Mouse (Mus musculus): Measurements from ENCODE around the gene Fcer1g. TPM values are rescaled to one million over a fixed set of nuclear protein-coding genes. Genes with fewer than 3 reads are reported as not detected.

The Fcer1g gene
- polyA plus RNA-seq, 1 experiment: 13.2 TPM

GRCm38 (mm10) chr1:171227879-171228278, 6.3 kb downstream of the Fcer1g start:
- no peak for TF ChIP-seq POLR2A (IDR thresholded peaks at IDR 0.05; ENCODE audit: borderline replicate concordance, insufficient read depth, low read length)
- WGBS: 89% methylated on average over 1 of the region's 1 CpGs
- Histone ChIP-seq H3K27ac (ENCODE audit: insufficient read depth, low read length) (no peak overlapping the region), H3K27me3 (ENCODE audit: control insufficient read depth, insufficient read depth, low read length) (no peaks in the 10 kb centered on the region), H3K4me1 (ENCODE audit: control insufficient read depth, insufficient read depth, low read length) (no peaks in the 10 kb centered on the region), H3K4me3 (replicated peaks; ENCODE audit: insufficient read depth, low read depth, low read length) (no peak overlapping the region)
- DNase-seq: no peak

GRCm38 (mm10) chr1:171226780-171227179, 7.4 kb downstream of the Fcer1g start:
- Histone ChIP-seq H3K27me3 (ENCODE audit: control insufficient read depth, insufficient read depth, low read length) (no peaks in the 10 kb centered on the region), H3K4me1 (ENCODE audit: control insufficient read depth, insufficient read depth, low read length) (no peaks in the 10 kb centered on the region), H3K27ac (ENCODE audit: insufficient read depth, low read length) (no peak overlapping the region), H3K4me3 (replicated peaks; ENCODE audit: insufficient read depth, low read depth, low read length) (no peak overlapping the region)
- TF ChIP-seq POLR2A (IDR thresholded peaks at IDR 0.05; ENCODE audit: borderline replicate concordance, insufficient read depth, low read length) (no peak), CTCF (IDR thresholded peaks at IDR 0.05; ENCODE audit: borderline replicate concordance, insufficient read depth, low read depth, low read length) (no peak)
- WGBS: 55% methylated on average over 4 of the region's 4 CpGs
- no peak for DNase-seq

DNA sequence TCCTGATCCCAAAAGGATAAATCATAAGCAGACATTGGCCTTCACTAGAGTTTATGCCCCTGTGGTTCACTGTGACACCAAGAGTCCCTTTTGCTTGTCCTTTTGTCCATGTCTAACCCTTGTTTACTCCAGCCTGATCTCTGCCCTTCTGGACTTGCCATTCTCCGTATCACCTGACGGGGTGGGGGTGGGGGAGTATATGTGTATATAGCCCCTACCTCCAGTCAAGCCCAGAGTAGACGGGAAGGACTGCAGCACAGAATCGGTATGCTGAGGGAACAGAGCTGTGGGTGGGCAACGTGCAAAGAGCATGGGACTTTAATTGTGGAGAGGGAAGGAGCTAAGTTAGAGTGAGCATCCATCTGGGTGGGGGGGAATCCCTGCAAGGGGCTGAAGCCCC, 9.3 kb downstream of the Fcer1g start, which contains the start of gene Apoa2:
Gene Apoa2 (plus strand): TSS at position 198 of the 400 bp plus-strand sequence.
- TF ChIP-seq CTCF (IDR thresholded peaks at IDR 0.05; ENCODE audit: borderline replicate concordance, insufficient read depth, low read depth, low read length) (no peak), POLR2A (IDR thresholded peaks at IDR 0.05; ENCODE audit: borderline replicate concordance, insufficient read depth, low read length) (no peak)
- H3K27me3 ChIP-seq (ENCODE audit: control insufficient read depth, insufficient read depth, low read length): no peaks in the 10 kb centered on the region
- no peak within 1 kb of the TSS for H3K4me3 ChIP-seq (replicated peaks; ENCODE audit: insufficient read depth, low read depth, low read length)
- H3K4me1 ChIP-seq (ENCODE audit: control insufficient read depth, insufficient read depth, low read length): no peaks in the 10 kb centered on the region
- H3K27ac ChIP-seq (ENCODE audit: insufficient read depth, low read length): no peak within 1 kb of the TSS
- no peak for DNase-seq
- WGBS: 84% methylated on average over 5 of the region's 5 CpGs

DNA sequence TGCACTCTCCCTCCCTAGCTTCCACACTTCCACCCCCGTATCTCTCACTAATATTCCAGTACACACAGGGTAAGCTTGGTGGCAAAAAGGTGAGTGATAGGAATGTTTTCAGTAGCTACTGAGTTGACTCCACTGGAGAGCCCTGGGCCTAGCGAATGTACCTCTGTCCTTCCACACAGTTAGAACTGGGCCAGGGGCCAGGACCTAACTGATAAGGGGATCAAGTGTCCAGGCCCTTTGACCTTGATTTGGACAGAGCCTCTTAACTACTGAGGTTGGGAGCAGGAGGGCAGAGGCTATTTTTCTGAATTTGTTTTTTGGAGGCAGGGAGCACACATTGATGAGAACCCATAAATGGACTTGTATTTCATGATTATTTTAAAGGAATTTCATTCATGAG, 10.4 kb downstream of the Fcer1g start:
- 89% methylated on average over 2 of the region's 2 CpGs for WGBS
- H3K27ac ChIP-seq (ENCODE audit: insufficient read depth, low read length): no peak overlapping the region
- H3K4me3 ChIP-seq (replicated peaks; ENCODE audit: insufficient read depth, low read depth, low read length): no peak overlapping the region
- H3K27me3 ChIP-seq (ENCODE audit: control insufficient read depth, insufficient read depth, low read length): no peaks in the 10 kb centered on the region
- DNase-seq: no peak
- TF ChIP-seq CTCF (IDR thresholded peaks at IDR 0.05; ENCODE audit: borderline replicate concordance, insufficient read depth, low read depth, low read length) (no peak), POLR2A (IDR thresholded peaks at IDR 0.05; ENCODE audit: borderline replicate concordance, insufficient read depth, low read length) (no peak)
- H3K4me1 ChIP-seq (ENCODE audit: control insufficient read depth, insufficient read depth, low read length): no peaks in the 10 kb centered on the region

GRCm38 (mm10) chr1:171223168-171223567, 11.0 kb downstream of the Fcer1g start:
- Histone ChIP-seq H3K4me3 (replicated peaks; ENCODE audit: insufficient read depth, low read depth, low read length) (no peak overlapping the region), H3K27ac (ENCODE audit: insufficient read depth, low read length) (no peak overlapping the region), H3K4me1 (ENCODE audit: control insufficient read depth, insufficient read depth, low read length) (no peaks in the 10 kb centered on the region), H3K27me3 (ENCODE audit: control insufficient read depth, insufficient read depth, low read length) (no peaks in the 10 kb centered on the region)
- WGBS: 80% methylated on average over 6 of the region's 6 CpGs
- no peak for DNase-seq
- TF ChIP-seq POLR2A (IDR thresholded peaks at IDR 0.05; ENCODE audit: borderline replicate concordance, insufficient read depth, low read length): no peak
- no peak for TF ChIP-seq CTCF (IDR thresholded peaks at IDR 0.05; ENCODE audit: borderline replicate concordance, insufficient read depth, low read depth, low read length)

DNA sequence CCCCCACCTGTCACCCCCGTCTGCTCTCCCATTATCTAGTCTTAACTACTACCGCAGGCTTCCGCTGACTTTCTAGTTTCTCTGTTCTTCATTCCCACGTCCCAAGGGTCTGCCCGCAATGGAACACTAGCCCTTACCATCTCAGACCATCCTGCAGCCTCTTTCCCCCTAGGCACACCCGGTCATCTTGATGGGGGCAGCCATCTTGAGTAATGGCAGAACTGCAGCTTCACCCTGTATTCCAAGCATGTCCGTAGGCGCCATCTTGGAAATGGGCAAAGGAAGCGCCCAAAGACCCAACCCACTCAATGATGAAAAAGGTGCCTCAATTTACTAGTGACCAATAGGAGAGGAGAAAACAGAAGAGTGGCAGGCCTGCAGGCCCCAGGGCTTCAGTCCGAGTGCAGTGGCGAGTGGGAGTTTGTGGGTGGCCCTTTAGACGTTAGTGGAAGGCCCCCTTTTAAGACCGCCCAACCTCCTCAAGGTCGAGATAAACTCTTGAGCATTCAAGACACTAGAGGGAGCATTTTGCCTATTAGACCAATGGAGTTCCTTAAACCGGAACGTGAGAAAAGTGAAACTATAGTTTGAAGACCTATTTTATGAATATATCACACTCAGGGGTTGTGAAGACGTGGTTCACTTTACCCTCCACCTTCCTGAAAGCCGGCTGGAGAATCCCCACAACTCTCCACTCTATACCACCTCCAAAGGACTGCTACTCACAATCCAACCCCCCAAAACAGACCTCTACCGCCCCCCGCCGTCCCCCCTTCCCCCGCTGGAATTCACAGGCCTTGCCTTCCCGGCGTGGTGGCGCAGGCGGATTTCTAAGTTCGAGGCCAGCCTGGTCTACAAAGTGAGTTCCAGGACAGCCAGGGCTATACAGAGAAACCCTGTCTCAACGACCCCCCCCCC, 11.7 kb downstream of the Fcer1g start, which contains the start of gene Tomm40l:
Gene Tomm40l (minus strand): TSS at position 277 of the 918 bp plus-strand sequence.
- DNase-seq: peak; percentile 93 to 99
- WGBS: 2% methylated on average over 28 of the region's 28 CpGs
- TF ChIP-seq CTCF (IDR thresholded peaks at IDR 0.05; ENCODE audit: borderline replicate concordance, insufficient read depth, low read depth, low read length) (peak; percentile 30; the same call in 1 of the 2 replicates), POLR2A (IDR thresholded peaks at IDR 0.05; ENCODE audit: borderline replicate concordance, insufficient read depth, low read length) (peak; percentile 48; the same call in 1 of the 2 replicates)
- Histone ChIP-seq H3K4me3 (replicated peaks; ENCODE audit: insufficient read depth, low read depth, low read length) (peak within 1 kb of the TSS; percentile 89), H3K4me1 (ENCODE audit: control insufficient read depth, insufficient read depth, low read length) (no peaks in the 10 kb centered on the region), H3K27ac (ENCODE audit: insufficient read depth, low read length) (peak within 1 kb of the TSS; percentile 35; the same call in 1 of the 2 replicates), H3K27me3 (ENCODE audit: control insufficient read depth, insufficient read depth, low read length) (no peaks in the 10 kb centered on the region)

DNA sequence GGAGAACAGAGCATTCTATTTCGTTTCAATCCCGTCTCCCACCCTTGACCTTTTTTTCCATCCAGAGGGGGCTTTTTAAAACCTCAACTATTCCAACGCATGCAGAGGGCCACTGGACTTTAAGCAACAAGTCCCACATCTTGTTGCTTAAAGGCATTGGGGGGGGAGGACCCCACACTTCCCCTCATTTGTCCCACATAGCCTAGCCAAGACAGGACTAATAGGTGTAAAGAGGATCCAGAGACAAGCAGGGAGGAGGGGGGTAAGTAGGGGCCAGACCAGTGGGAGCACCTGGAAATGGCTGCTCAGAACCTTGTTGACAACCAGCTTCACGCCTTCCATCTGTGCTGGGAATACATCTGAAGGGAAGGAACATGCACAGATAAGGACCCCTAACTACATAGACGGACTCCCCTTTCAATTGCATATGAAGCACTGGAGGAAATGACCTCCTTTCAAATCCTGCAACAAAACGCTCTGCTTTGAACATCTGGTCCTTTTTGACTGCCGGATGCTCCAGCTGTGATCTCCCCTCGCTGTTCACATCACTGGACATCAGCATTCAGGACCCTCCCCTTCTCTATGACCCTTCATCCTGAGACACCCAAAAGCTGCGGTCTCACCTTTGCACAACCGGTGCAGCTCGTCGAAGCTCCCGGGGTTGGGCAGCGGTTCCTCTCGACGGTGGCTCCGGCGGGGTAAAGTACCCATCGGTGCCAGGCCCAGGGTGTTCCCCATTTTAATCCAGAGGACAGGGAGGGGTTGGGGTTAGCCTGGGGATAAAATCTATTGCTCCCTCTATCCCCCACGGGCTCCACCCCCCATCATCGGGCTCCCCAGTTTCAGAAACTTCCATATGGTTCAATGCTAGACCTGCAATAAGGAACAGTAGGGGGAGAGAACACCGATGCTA, 12.6 kb downstream of the Fcer1g start:
- 5% methylated on average over 22 of the region's 22 CpGs for WGBS
- TF ChIP-seq CTCF (IDR thresholded peaks at IDR 0.05; ENCODE audit: borderline replicate concordance, insufficient read depth, low read depth, low read length) (no peak), POLR2A (IDR thresholded peaks at IDR 0.05; ENCODE audit: borderline replicate concordance, insufficient read depth, low read length) (no peak)
- Histone ChIP-seq H3K27ac (ENCODE audit: insufficient read depth, low read length) (peak overlapping the region; percentile 35; the same call in 1 of the 2 replicates), H3K4me3 (replicated peaks; ENCODE audit: insufficient read depth, low read depth, low read length) (peak overlapping the region; percentile 89), H3K4me1 (ENCODE audit: control insufficient read depth, insufficient read depth, low read length) (no peaks in the 10 kb centered on the region), H3K27me3 (ENCODE audit: control insufficient read depth, insufficient read depth, low read length) (no peaks in the 10 kb centered on the region)
- peak; percentile 27 to 29 for DNase-seq

Data from cerebellum, adult 2 months (tissue).